Mouse (Mus musculus): ENCODE measurements at regions not wholly inside any gene's neighbourhood (a gene's known extent, or its start where the extent isn't known, plus 50 kb on each side); places are given as distances from the start of the nearest gene placed in this dataset.

DNA sequence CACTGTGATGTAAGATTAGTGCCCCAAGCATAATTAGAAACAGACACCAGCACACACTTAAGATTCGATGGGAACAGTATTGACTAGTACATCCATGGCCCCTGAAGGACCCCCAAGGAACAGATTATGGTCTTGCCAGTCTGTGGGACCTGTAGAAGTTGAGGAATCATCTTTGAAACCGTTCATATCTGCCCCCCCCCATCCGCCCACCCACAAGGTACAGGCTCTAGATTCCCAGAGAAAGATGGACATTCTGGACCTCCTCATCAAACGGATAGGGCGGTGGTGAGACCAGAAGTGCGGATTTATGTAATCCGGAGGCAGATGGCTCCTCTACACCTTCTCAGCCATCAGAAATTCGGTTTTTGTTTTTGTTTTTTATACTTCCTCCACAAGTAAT is 109.1 kb downstream of the Ddx11 start:
- Histone ChIP-seq H3K9ac (ENCODE audit: insufficient read depth, low read depth, low read length, poor library complexity, severe bottlenecking) (no peak overlapping the region), H3K4me1 (ENCODE audit: control insufficient read depth in 2 of 2, insufficient read depth in 2 of 2, low read length in 2 of 2, poor library complexity in 1 of 2) (peaks cover 2 to 10% of the 10 kb centered on the region in 2 experiments; a peak in 2 of 4 replicates), H3K4me3 (ENCODE audit: insufficient read depth in 1 of 2, low read depth in 1 of 2, low read length in 2 of 2, poor library complexity in 1 of 2, severe bottlenecking in 1 of 2) (no peak overlapping the region), H3K27ac (ENCODE audit: insufficient read depth, low read depth, low read length, poor library complexity, severe bottlenecking) (no peak overlapping the region), H3K36me3 (ENCODE audit: control insufficient read depth, insufficient read depth, low read length, poor library complexity, severe bottlenecking) (no peaks in the 10 kb centered on the region), H3K9me3 (ENCODE audit: control insufficient read depth, insufficient read depth, low read depth, low read length) (no peaks in the 10 kb centered on the region)
- TF ChIP-seq CHD2 (IDR thresholded peaks at IDR 0.05; ENCODE audit: low read depth, low read length) (no peak), ZC3H11A (IDR thresholded peaks at IDR 0.05; ENCODE audit: borderline replicate concordance, low read depth, low read length) (no peak), MAFK (IDR thresholded peaks at IDR 0.05; ENCODE audit: insufficient read depth, low read depth, low read length) (no peak), HCFC1 (IDR thresholded peaks at IDR 0.05; ENCODE audit: borderline replicate concordance, insufficient read depth, low read length) (no peak), ZNF384 (IDR thresholded peaks at IDR 0.05; ENCODE audit: low read depth, low read length) (no peak)
- in situ Hi-C loops (cut with MboI; ENCODE audit: low sequenced_read_pairs in 2 of 2, unreplicated experiment in 2 of 2), result loop anchor here (10.0 to 25.0 kb wide), 2 partner anchors 252 to 530 kb away; no protein-coding TSS in a partner anchor
- no peak for DNase-seq (ENCODE audit: low read depth, low spot score)

GRCm38 (mm10) chr17:66232891-66233421 is 109.6 kb downstream of the Ddx11 start:
- in situ Hi-C loops (cut with MboI; ENCODE audit: low sequenced_read_pairs in 2 of 2, unreplicated experiment in 2 of 2), result loop anchor here (10.0 to 25.0 kb wide), 2 partner anchors 252 to 529 kb away; no protein-coding TSS in a partner anchor
- H3K9ac ChIP-seq (ENCODE audit: insufficient read depth, low read depth, low read length, poor library complexity, severe bottlenecking), result peak overlapping the region; percentile 8; the same call in 1 of the 2 replicates
- no peaks in the 10 kb centered on the region for H3K36me3 ChIP-seq (ENCODE audit: control insufficient read depth, insufficient read depth, low read length, poor library complexity, severe bottlenecking)
- peak overlapping the region; percentile 42 to 60 for H3K4me3 ChIP-seq (ENCODE audit: insufficient read depth in 1 of 2, low read depth in 1 of 2, low read length in 2 of 2, poor library complexity in 1 of 2, severe bottlenecking in 1 of 2)
- no peak for DNase-seq (ENCODE audit: low read depth, low spot score)
- no peak overlapping the region for H3K27ac ChIP-seq (ENCODE audit: insufficient read depth, low read depth, low read length, poor library complexity, severe bottlenecking)
- peaks cover 2 to 10% of the 10 kb centered on the region in 2 experiments; a peak in 2 of 4 replicates for H3K4me1 ChIP-seq (ENCODE audit: control insufficient read depth in 2 of 2, insufficient read depth in 2 of 2, low read length in 2 of 2, poor library complexity in 1 of 2)
- TF ChIP-seq MAFK (IDR thresholded peaks at IDR 0.05; ENCODE audit: insufficient read depth, low read depth, low read length) (no peak), CHD2 (IDR thresholded peaks at IDR 0.05; ENCODE audit: low read depth, low read length) (no peak), ZNF384 (IDR thresholded peaks at IDR 0.05; ENCODE audit: low read depth, low read length) (no peak), ZC3H11A (IDR thresholded peaks at IDR 0.05; ENCODE audit: borderline replicate concordance, low read depth, low read length) (no peak), HCFC1 (IDR thresholded peaks at IDR 0.05; ENCODE audit: borderline replicate concordance, insufficient read depth, low read length) (no peak)
- no peaks in the 10 kb centered on the region for H3K9me3 ChIP-seq (ENCODE audit: control insufficient read depth, insufficient read depth, low read depth, low read length)

GRCm38 (mm10) chr17:66233451-66233951 is 110.2 kb downstream of the Ddx11 start:
- Histone ChIP-seq H3K9ac (ENCODE audit: insufficient read depth, low read depth, low read length, poor library complexity, severe bottlenecking) (peak overlapping the region; percentile 71; the same call in 1 of the 2 replicates), H3K4me1 (ENCODE audit: control insufficient read depth in 2 of 2, insufficient read depth in 2 of 2, low read length in 2 of 2, poor library complexity in 1 of 2) (peaks cover 2 to 14% of the 10 kb centered on the region in 2 experiments; a peak in 2 of 4 replicates), H3K9me3 (ENCODE audit: control insufficient read depth, insufficient read depth, low read depth, low read length) (no peaks in the 10 kb centered on the region), H3K36me3 (ENCODE audit: control insufficient read depth, insufficient read depth, low read length, poor library complexity, severe bottlenecking) (no peaks in the 10 kb centered on the region), H3K27ac (ENCODE audit: insufficient read depth, low read depth, low read length, poor library complexity, severe bottlenecking) (0 out of 2 replicates have a peak overlapping the region, but pooled peaks have one; percentile 18), H3K4me3 (ENCODE audit: insufficient read depth in 1 of 2, low read depth in 1 of 2, low read length in 2 of 2, poor library complexity in 1 of 2, severe bottlenecking in 1 of 2) (peak overlapping the region; percentile 42 to 60)
- in situ Hi-C loops (cut with MboI; ENCODE audit: low sequenced_read_pairs in 2 of 2, unreplicated experiment in 2 of 2), result loop anchor here (10.0 to 25.0 kb wide), 2 partner anchors 251 to 529 kb away; no protein-coding TSS in a partner anchor
- TF ChIP-seq ZC3H11A (IDR thresholded peaks at IDR 0.05; ENCODE audit: borderline replicate concordance, low read depth, low read length) (no peak), MAFK (IDR thresholded peaks at IDR 0.05; ENCODE audit: insufficient read depth, low read depth, low read length) (no peak), CHD2 (IDR thresholded peaks at IDR 0.05; ENCODE audit: low read depth, low read length) (no peak), ZNF384 (IDR thresholded peaks at IDR 0.05; ENCODE audit: low read depth, low read length) (no peak), HCFC1 (IDR thresholded peaks at IDR 0.05; ENCODE audit: borderline replicate concordance, insufficient read depth, low read length) (no peak)
- no peak for DNase-seq (ENCODE audit: low read depth, low spot score)

DNA sequence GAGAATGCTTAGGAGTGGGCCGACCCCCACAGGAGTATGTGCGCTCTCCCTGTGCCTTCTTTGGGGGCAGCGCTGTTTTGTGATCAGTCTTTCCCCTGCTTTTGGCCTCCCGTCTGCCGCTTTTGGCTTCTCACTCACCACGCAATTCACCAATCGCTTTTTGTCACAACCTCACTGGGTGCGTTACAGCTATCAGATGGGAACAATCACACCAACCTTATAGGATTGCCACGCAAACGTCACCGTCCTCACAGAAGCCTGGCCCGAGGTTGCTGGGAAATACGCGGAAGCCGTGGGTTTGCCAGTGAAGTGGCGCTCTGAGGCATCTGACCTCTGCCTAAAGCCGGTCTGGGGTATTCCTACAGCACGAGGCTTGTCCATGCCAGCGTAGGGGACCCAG is 111.1 kb downstream of the Ddx11 start:
- Histone ChIP-seq H3K4me1 (ENCODE audit: control insufficient read depth in 2 of 2, insufficient read depth in 2 of 2, low read length in 2 of 2, poor library complexity in 1 of 2) (peaks cover 2 to 14% of the 10 kb centered on the region in 2 experiments; a peak in 2 of 4 replicates), H3K9me3 (ENCODE audit: control insufficient read depth, insufficient read depth, low read depth, low read length) (no peaks in the 10 kb centered on the region), H3K27ac (ENCODE audit: insufficient read depth, low read depth, low read length, poor library complexity, severe bottlenecking) (no peak overlapping the region), H3K4me3 (ENCODE audit: insufficient read depth in 1 of 2, low read depth in 1 of 2, low read length in 2 of 2, poor library complexity in 1 of 2, severe bottlenecking in 1 of 2) (peak overlapping the region in 1 of 2 experiments; percentile 41; a peak in 2 of 4 replicates), H3K36me3 (ENCODE audit: control insufficient read depth, insufficient read depth, low read length, poor library complexity, severe bottlenecking) (no peaks in the 10 kb centered on the region), H3K9ac (ENCODE audit: insufficient read depth, low read depth, low read length, poor library complexity, severe bottlenecking) (peak overlapping the region; percentile 54; the same call in 1 of the 2 replicates)
- in situ Hi-C loops (cut with MboI; ENCODE audit: low sequenced_read_pairs in 2 of 2, unreplicated experiment in 2 of 2), result loop anchor here (10.0 to 25.0 kb wide), 2 partner anchors 250 to 528 kb away; no protein-coding TSS in a partner anchor
- DNase-seq (ENCODE audit: low read depth, low spot score), result no peak
- TF ChIP-seq ZNF384 (IDR thresholded peaks at IDR 0.05; ENCODE audit: low read depth, low read length) (no peak), ZC3H11A (IDR thresholded peaks at IDR 0.05; ENCODE audit: borderline replicate concordance, low read depth, low read length) (no peak), HCFC1 (IDR thresholded peaks at IDR 0.05; ENCODE audit: borderline replicate concordance, insufficient read depth, low read length) (no peak), MAFK (IDR thresholded peaks at IDR 0.05; ENCODE audit: insufficient read depth, low read depth, low read length) (no peak)
